Mouse (Mus musculus): ENCODE data around the gene Coq8b.

Gene Coq8b

DNA sequence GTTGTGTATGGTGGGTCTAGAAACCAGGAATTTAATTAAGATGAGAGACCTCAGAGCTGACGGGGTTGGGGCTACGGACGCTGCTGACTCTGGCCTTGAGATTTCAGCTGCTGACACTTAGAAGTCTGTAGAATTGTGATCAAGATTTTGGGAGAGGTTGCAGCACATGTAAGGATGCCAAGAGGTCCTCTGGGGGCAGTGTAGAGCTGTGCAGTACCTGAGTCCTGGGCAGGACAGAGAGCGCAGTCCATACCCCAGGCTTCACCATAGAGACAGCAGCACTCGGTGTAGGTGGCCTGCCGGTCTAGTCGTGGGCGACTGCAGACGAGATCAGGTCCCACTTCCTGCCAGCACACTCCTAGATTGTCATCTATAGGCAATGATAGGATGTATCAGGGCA is 74.7 kb downstream of the Coq8b start:
- no peak for DNase-seq (ENCODE audit: low spot score in 2 of 2)

All from spleen, postnatal 14 days (tissue).